Mouse (Mus musculus): ENCODE data around the gene Kcnj10. TPM values are rescaled to one million over a fixed set of nuclear protein-coding genes. Genes with fewer than 3 reads are reported as not detected.

Gene Kcnj10
- polyA plus RNA-seq, 1 experiment from 2014 or later: 0.93 TPM

- no peak for ATAC-seq (ENCODE audit: low FRiP score)
- Histone ChIP-seq H3K9me3 (no peaks in the 10 kb centered on the region), H3K9ac (no peak overlapping the region), H3K36me3 (replicated peaks) (no peaks in the 10 kb centered on the region), H3K27me3 (no peaks in the 10 kb centered on the region), H3K4me3 (replicated peaks) (no peak overlapping the region), H3K4me1 (no peaks in the 10 kb centered on the region; the same call in 1 of the 2 replicates), H3K4me2 (no peak overlapping the region), H3K27ac (no peak overlapping the region)
- 81% methylated on average over 3 of the region's 3 CpGs for WGBS
Observed at GRCm38 (mm10) chr1:172418642-172419041, 77.6 kb downstream of the Kcnj10 start.

- Histone ChIP-seq H3K27me3 (no peaks in the 10 kb centered on the region), H3K4me1 (no peaks in the 10 kb centered on the region; the same call in 1 of the 2 replicates), H3K4me2 (no peak overlapping the region), H3K9ac (no peak overlapping the region), H3K27ac (no peak overlapping the region), H3K4me3 (replicated peaks) (no peak overlapping the region), H3K36me3 (replicated peaks) (no peaks in the 10 kb centered on the region), H3K9me3 (no peaks in the 10 kb centered on the region)
- no peak for ATAC-seq (ENCODE audit: low FRiP score)
- 91% methylated on average over 6 of the region's 6 CpGs for WGBS
Observed at GRCm38 (mm10) chr1:172420181-172420580, 79.2 kb downstream of the Kcnj10 start.

- Histone ChIP-seq H3K4me1 (no peaks in the 10 kb centered on the region), H3K9me3 (no peaks in the 10 kb centered on the region), H3K9ac (no peak overlapping the region), H3K27me3 (no peaks in the 10 kb centered on the region), H3K4me2 (no peak overlapping the region), H3K36me3 (replicated peaks) (no peaks in the 10 kb centered on the region), H3K27ac (no peak overlapping the region), H3K4me3 (replicated peaks) (no peak overlapping the region)
- WGBS: 72% methylated on average over 1 of the region's 1 CpGs
- no peak for ATAC-seq (ENCODE audit: low FRiP score)
Observed at GRCm38 (mm10) chr1:172423393-172423792, 82.4 kb downstream of the Kcnj10 start.

Other genes starting within 250 kb of the Kcnj10 start
- gene Pex19, start 214.5 kb upstream of the Kcnj10 start, polyA plus RNA-seq (2016; fragmentation: Nextera tagmentation; extraction: Ambion mirVana): 157 and 162 TPM in 2 replicates
- 139 and 143 TPM in 2 replicates for gene Dcaf8, start 193.1 kb upstream of the Kcnj10 start, polyA plus RNA-seq (2016; fragmentation: Nextera tagmentation; extraction: Ambion mirVana)
- gene Pea15a, start 134.4 kb upstream of the Kcnj10 start, polyA plus RNA-seq (2016; fragmentation: Nextera tagmentation; extraction: Ambion mirVana): 405 and 443 TPM in 2 replicates
- 1.6 and 2.3 TPM in 2 replicates for gene Casq1, start 121.3 kb upstream of the Kcnj10 start, polyA plus RNA-seq (2016; fragmentation: Nextera tagmentation; extraction: Ambion mirVana)
- 0.05 and 0.06 TPM in 2 replicates for gene Atp1a4, start 82.8 kb upstream of the Kcnj10 start, polyA plus RNA-seq (2016; fragmentation: Nextera tagmentation; extraction: Ambion mirVana)
- 122 and 127 TPM in 2 replicates for gene Igsf8, start 79.6 kb upstream of the Kcnj10 start, polyA plus RNA-seq (2016; fragmentation: Nextera tagmentation; extraction: Ambion mirVana)
- gene Atp1a2, start 43.1 kb upstream of the Kcnj10 start, polyA plus RNA-seq (2016; fragmentation: Nextera tagmentation; extraction: Ambion mirVana): 9.5 and 10.8 TPM in 2 replicates
- 2.5 and 2.8 TPM in 2 replicates for gene Kcnj9, start 11.9 kb upstream of the Kcnj10 start, polyA plus RNA-seq (2016; fragmentation: Nextera tagmentation; extraction: Ambion mirVana)
- 10.9 and 11.5 TPM in 2 replicates for gene Pigm, start 35.3 kb downstream of the Kcnj10 start, polyA plus RNA-seq (2016; fragmentation: Nextera tagmentation; extraction: Ambion mirVana)
- gene Slamf9, start 134.1 kb downstream of the Kcnj10 start, polyA plus RNA-seq (2016; fragmentation: Nextera tagmentation; extraction: Ambion mirVana): 0.15 TPM in 1 of 2 replicates, not detected in the other
- gene Igsf9, start 140.6 kb downstream of the Kcnj10 start, polyA plus RNA-seq (2016; fragmentation: Nextera tagmentation; extraction: Ambion mirVana): 102 TPM in 2 replicates
- 40.0 and 45.7 TPM in 2 replicates for gene Tagln2, start 158.8 kb downstream of the Kcnj10 start, polyA plus RNA-seq (2016; fragmentation: Nextera tagmentation; extraction: Ambion mirVana)
- gene Cfap45, start 179.6 kb downstream of the Kcnj10 start, polyA plus RNA-seq (2016; fragmentation: Nextera tagmentation; extraction: Ambion mirVana): 1.2 and 2.6 TPM in 2 replicates
- gene Vsig8, start 214.7 kb downstream of the Kcnj10 start, polyA plus RNA-seq (2016; fragmentation: Nextera tagmentation; extraction: Ambion mirVana): 0.28 TPM in 1 of 2 replicates, not detected in the other
- gene Slamf8, start 249.4 kb downstream of the Kcnj10 start, polyA plus RNA-seq (2016; fragmentation: Nextera tagmentation; extraction: Ambion mirVana): not detected in 2 replicates